Mouse (Mus musculus) lung, postnatal 0 days (tissue): ENCODE data around the gene Alb.

Experiments used
- CTCF ChIP-seq: IDR thresholded peaks from 2 replicates; pipeline ENCODE4 v1.5.1; 2016; ENCODE audit warnings: antibody characterized with exemption, mild to moderate bottlenecking
- EP300 ChIP-seq: IDR thresholded peaks from 2 replicates; pipeline ENCODE4 v1.6.1; 2016; ENCODE audit warnings: antibody characterized with exemption, mild to moderate bottlenecking, control low read depth

GRCm38 (mm10) chr5:90424625-90425024 is 36.1 kb upstream of the Alb start:
- TF ChIP-seq CTCF (no peak), EP300 (no peak)
